Mouse (Mus musculus) myocyte (in vitro differentiated cells): ENCODE results near the gene G3bp1.
A peak's percentile ranks its signal among the peaks of the same experiment; 100 is the strongest.

Experiments used
- CEBPB ChIP-seq: IDR thresholded peaks from 2 replicates; pipeline ENCODE4 v1.6.1; 2011; ENCODE audit warnings: mild to moderate bottlenecking, moderate library complexity; ENCODE audit not compliant: poor library complexity, insufficient read depth, severe bottlenecking
- E2F4 ChIP-seq: IDR thresholded peaks from one replicate; pipeline ENCODE4 v1.6.1; 2011; ENCODE audit warnings: mild to moderate bottlenecking, control low read depth, moderate library complexity; ENCODE audit not compliant: insufficient read depth
- MAX ChIP-seq: IDR thresholded peaks from one replicate; pipeline ENCODE4 v1.6.1; 2011; ENCODE audit warnings: low read depth, mild to moderate bottlenecking, control low read depth
- MYOD1 ChIP-seq, 3 experiments: IDR thresholded peaks; one replicate each; pipeline ENCODE4 v1.6.1; 2011; ENCODE audit warnings: control low read depth in 2 of 3, low read depth in 2 of 3, mild to moderate bottlenecking in 2 of 3, moderate library complexity in 1 of 3; ENCODE audit not compliant: insufficient read length in 2 of 3, control insufficient read depth in 1 of 3
- MYOG ChIP-seq, 3 experiments: IDR thresholded peaks; one replicate each; pipeline ENCODE4 v1.6.1; 2011; ENCODE audit warnings: control low read depth in 2 of 3, low read depth in 2 of 3, mild to moderate bottlenecking in 2 of 3; ENCODE audit not compliant: insufficient read length in 2 of 3, control insufficient read depth in 1 of 3, insufficient read depth in 1 of 3
- POLR2A ChIP-seq: IDR thresholded peaks from one replicate; pipeline ENCODE4 v1.6.1; 2011; ENCODE audit warnings: low read depth, mild to moderate bottlenecking, control low read depth, moderate library complexity; ENCODE audit not compliant: insufficient read length
- POLR2AphosphoS2 ChIP-seq: IDR thresholded peaks from one replicate; pipeline ENCODE4 v1.6.1; 2011; ENCODE audit warnings: low read depth, control low read depth; ENCODE audit not compliant: insufficient read length
- REST ChIP-seq: IDR thresholded peaks from one replicate; pipeline ENCODE4 v1.6.1; 2011; ENCODE audit warnings: mild to moderate bottlenecking, control low read depth, moderate library complexity; ENCODE audit not compliant: insufficient read depth, insufficient read length
- SRF ChIP-seq: IDR thresholded peaks from one replicate; pipeline ENCODE4 v1.6.1; 2011; ENCODE audit warnings: low read depth; ENCODE audit not compliant: control insufficient read depth, insufficient read length
- TCF12 ChIP-seq: IDR thresholded peaks from one replicate; pipeline ENCODE4 v1.6.1; 2011; ENCODE audit warnings: mild to moderate bottlenecking, control low read depth; ENCODE audit not compliant: poor library complexity, insufficient read depth, severe bottlenecking
- TCF3 ChIP-seq: IDR thresholded peaks from one replicate; pipeline ENCODE4 v1.6.1; 2011; ENCODE audit warnings: low read depth, control low read depth; ENCODE audit not compliant: insufficient read length
- USF1 ChIP-seq: IDR thresholded peaks from one replicate; pipeline ENCODE4 v1.6.1; 2011; ENCODE audit warnings: low read depth, mild to moderate bottlenecking, control low read depth, moderate library complexity

DNA sequence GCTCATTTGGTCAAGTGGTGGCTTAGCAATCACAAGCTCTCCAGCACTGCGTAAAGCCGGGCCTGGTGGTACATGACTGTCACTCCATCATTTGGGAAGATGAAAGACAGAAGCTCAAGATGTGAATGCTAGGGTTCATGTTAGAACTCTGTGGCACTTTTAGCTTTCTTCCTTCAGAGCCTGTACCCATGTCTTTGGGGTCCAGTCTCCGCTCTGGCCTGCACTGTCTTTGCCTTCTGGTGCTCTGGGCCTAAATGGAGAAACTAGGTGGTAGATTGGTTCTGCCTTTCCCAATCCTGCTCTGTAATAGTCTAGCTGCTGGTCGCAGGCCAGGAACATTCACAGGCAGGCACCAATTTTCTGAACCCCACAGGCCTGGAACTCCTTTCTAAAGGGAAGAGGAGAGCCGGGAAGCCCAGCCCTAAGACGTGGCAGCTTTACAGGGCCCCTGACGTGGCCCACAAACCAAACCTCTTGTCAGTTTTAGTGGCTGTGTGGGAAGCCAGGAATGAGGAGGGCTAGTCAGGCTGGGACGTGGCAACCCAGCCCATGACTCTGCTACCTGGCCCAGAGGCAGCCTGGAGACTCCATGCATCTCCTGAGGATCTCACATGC is 44.6 kb upstream of the G3bp1 start:
- TF ChIP-seq POLR2A = peak; percentile 16
- no peak for TF ChIP-seq MAX
- no peak for TF ChIP-seq POLR2AphosphoS2
- no peak for TF ChIP-seq USF1
- TF ChIP-seq REST = no peak
- no peak for TF ChIP-seq MYOD1 (IDR thresholded peaks at IDR 0.05; ENCODE audit: control insufficient read depth in 1 of 3, insufficient read length in 2 of 3, low read depth in 2 of 3)
- no peak for TF ChIP-seq TCF12
- TF ChIP-seq E2F4 = no peak
- TF ChIP-seq MYOG (IDR thresholded peaks at IDR 0.05; ENCODE audit: control insufficient read depth in 1 of 3, insufficient read depth in 1 of 3, insufficient read length in 2 of 3, low read depth in 2 of 3) = no peak
- no peak for TF ChIP-seq CEBPB
- TF ChIP-seq TCF3 = no peak
- no peak for TF ChIP-seq SRF
